Mouse (Mus musculus) c-Kit-positive CD71-negative TER-119-negative erythroid progenitor cells, embryonic 14.5 days (primary cell): Measurements from ENCODE around the gene Banp.
A peak's percentile ranks its signal among the peaks of the same experiment; 100 is the strongest.

ENCODE experiments used
- DNase-seq: peaks from one replicate; pipeline ENCODE4 v3.0.0-alpha.2; 2013; ENCODE audit warnings: low read depth

The Banp gene

GRCm38 (mm10) chr8:121950749-121951655 lies 1.5 kb downstream of the Banp start:
- DNase-seq, result no peak

DNA sequence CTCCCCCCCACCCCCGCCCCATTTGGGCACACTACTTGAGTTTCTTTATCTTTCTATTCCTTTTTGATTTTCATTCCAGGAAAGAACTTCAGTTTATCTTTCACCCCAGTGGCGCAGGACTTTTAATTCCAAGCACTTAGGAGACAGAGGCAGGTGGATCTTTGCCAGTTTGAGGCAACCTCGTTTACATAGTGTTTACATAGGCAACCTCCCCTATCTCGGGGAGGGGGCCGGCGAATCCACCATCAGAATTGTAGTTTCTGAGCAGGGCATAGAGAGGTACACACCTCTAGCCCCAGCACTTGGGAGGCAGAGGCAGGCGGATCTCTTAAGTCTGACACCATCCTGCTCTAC lies 2.1 kb downstream of the Banp start:
- no peak for DNase-seq

DNA sequence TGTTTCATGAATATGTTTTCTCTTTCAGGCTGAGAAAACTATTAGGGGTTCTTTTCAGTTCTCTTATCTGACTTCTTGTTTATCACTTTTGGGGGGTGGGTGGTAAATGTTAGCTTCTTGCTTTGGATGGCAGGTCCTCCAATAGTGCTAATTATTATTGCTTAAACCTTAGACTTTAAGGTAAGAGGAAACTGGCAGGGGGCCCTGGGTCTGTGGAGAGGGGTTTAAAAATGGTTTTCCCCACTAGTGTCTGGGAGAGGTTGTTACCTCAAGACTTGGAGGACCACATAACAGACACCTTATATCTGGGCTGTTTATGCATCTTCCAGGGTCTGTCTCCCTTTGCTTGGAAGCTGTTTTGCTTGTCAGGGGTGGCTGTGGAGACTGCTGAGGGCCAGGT lies 2.6 kb downstream of the Banp start:
- no peak for DNase-seq

DNA sequence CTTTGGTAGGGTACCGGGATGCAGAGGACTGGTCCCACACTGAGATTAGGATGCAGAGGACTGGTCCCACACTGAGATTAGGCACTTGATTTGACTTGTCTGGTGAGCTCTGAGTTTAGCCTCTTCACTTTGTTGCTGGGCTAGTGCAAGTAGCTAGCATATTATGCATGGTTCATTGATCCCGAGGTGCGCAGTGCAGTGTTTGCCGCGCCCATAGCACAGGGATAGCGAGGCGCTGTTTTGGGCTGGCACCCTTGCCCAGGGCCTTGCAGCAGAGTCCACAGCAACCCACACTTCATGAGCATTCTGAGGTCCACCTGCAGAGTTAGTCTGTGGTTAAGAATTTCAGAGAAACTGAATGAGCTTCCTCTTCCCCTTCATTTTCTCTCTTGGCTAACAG lies 3.2 kb downstream of the Banp start:
- DNase-seq, result no peak

- DNase-seq, result no peak
These were observed 4.4 kb downstream of the Banp start for GRCm38 (mm10) chr8:121953821-121954545.

DNA sequence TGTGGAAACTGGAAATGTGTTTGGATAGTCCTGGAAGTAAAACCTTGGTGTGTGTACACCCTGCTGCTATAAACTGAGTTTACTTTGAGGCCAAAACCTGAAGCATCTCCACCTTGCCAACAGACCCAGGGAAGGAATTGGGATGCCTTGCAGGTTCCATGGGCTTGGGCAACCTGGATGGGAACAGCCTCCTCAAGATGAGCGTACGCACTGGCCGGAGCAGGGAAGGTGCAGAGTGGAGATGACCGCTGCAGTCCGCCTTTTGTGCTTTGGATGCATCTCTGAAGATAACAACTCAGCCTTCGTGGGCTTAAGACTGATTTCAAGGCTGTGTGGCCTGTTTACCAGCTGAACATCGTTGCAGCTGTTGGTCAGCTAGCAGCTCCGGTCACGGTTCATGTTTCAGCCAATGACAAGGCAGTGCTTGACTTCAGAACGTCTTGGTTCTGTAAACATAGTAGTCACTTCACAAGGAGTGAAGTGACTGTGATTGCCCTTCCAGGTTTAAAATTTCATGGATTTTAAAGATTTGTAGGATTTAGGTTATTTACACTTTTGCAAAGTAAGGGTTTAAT lies 5.5 kb downstream of the Banp start:
- no peak for DNase-seq

DNA sequence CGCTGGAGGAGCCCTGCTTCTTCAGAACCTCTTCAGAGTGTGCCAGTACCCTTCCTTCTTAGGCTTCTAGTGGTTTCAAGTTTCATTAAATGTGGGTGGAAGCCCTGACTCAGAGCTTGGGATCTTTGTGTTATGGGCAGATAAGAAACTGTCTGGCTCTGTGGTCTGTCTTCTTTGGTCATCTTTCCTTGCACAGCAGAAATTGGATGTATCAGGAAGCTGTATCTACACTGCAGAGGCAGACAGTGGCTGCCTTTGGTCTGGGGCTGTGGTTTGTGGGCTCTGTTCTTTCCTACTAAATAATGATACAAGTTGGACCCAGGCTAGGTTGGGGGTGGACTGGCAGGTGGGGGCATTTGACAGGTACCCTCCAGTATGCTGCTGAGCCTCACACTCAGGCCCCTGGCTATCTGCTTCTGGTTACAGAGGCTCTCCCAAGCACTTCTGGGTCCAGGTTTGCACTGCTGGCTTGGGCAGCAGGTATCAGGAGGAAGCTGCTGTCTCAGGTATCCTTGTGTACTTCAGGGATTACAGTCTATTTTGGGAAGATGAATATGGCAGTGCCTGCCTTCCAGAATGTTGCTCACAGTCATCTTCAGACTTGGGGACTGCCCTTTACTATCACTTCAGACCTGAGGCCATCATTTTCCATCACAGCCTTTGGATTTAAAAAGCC lies 6.4 kb downstream of the Banp start:
- peak; percentile 60 for DNase-seq

DNA sequence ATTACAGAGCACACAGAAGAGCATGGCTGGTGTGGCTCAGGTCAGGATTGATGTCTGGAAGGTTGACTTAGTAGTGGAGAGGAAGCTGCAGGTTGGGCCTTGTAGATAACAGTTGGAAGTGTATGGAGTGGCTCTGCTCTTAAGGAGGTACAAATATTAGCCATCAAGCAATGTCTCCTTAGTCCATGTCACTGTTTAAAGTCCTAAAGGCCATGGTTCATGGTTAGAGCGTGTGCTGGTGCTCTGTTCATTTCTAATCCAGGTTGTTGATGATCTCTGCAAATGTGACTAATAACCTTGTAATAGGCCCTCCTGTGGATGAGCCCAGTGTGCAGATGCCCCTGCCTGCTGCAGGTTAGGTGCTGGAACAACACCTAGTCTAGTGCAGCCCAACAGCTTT lies 8.8 kb downstream of the Banp start:
- DNase-seq, result no peak

GRCm38 (mm10) chr8:121962892-121963291 lies 13.3 kb downstream of the Banp start:
- DNase-seq, result no peak

GRCm38 (mm10) chr8:121964716-121965512 lies 15.4 kb downstream of the Banp start:
- no peak for DNase-seq

DNA sequence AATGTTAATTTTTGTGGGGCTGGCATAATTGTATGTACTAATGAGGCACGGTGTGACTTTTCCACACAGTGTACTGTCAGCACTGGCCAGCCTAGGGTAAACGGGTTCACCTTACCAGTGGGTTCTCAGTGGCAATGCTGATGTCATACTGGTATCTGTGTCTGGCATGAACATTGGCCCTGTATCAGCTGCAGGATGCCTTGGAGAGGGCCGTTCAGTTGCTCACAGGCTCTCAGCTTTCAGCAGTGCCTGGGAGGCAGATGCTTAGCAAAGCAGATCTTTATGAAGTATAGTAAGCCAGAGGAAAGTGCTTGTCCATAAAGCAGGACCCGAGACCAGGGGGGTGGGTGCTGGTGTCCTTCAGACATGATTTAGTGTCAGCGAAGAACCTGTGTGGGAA lies 16.6 kb downstream of the Banp start:
- no peak for DNase-seq

DNA sequence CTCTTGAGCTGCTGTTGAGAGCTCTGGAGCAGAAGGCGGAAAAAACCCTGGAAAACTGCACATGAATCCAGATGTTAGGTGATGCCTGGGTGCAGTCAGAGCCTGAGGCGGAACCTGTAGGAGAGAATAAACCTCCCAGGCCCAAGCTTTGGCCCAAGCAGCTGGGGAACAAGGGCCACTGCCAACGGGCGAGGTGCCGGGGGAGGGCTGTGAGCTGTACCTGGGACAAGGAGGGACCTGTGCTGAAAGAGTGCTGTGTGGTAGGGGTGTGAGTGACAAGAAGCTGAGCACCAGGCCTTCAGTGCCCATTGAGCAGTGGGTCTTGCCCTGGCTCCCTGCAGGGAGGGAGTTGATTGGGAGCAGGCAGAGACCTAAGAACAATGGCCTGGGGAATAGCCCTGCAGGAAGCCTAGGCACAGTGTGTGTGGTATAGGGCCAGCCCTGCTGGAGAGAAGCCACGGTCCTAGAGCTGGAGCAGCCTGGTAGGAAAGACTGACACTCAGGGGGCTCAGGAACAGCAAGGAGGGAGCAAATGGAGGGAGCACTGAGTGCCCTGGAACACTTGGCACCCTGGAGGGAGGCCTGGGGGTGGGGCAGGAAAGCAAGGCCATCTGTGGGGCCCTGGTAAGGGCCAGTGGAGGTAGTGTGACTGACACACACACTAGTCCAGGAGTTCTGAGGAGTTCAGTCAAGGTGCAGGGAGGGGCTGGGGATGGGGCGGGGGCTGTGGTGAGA lies 17.3 kb downstream of the Banp start:
- no peak for DNase-seq

DNA sequence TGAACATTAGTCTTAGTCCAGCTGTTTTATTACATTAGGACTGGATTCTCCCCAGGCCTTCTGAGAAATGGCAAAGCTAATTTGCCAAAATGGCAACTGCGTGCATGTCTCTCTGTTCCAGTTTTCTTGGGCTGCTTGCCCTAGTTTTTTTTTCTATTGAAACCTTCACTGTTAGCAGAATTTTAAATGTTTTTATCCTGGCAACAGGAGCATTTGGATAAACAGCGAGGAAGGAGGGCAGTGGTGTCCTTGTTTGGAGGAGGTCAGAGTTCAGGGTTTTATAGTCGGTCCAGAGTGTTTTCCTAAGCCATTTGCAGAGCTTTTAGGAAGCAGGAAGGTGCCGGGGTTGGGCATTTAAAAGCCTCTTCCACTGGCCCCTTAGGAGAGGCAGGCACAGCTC lies 18.4 kb downstream of the Banp start:
- no peak for DNase-seq

- DNase-seq, result no peak
These were observed 19.0 kb downstream of the Banp start for GRCm38 (mm10) chr8:121968542-121968941.

- no peak for DNase-seq
These were observed 20.7 kb downstream of the Banp start for GRCm38 (mm10) chr8:121970225-121970624.

- DNase-seq, result no peak
These were observed 22.0 kb downstream of the Banp start for GRCm38 (mm10) chr8:121971488-121972058.

DNA sequence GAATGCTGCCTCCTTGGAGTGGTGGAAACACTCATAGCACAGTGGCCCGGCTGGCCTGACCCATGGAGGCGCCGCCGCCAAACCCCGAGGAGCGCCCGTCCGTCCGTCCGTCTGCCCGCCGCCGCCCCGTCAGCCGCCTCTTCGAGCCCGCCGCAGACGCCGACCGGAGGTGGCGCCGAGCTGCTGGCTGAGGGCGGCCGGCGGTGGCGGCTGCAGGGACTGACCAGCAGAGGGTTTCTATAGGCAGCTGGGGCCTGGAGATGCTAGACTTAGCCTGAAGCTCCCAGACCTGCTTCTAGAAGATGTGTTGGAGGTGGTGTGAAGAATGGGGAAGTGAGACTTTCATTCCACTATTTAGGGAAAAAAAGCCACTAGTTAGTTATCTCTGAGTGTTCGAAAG lies 24.4 kb downstream of the Banp start:
- DNase-seq, result no peak

DNA sequence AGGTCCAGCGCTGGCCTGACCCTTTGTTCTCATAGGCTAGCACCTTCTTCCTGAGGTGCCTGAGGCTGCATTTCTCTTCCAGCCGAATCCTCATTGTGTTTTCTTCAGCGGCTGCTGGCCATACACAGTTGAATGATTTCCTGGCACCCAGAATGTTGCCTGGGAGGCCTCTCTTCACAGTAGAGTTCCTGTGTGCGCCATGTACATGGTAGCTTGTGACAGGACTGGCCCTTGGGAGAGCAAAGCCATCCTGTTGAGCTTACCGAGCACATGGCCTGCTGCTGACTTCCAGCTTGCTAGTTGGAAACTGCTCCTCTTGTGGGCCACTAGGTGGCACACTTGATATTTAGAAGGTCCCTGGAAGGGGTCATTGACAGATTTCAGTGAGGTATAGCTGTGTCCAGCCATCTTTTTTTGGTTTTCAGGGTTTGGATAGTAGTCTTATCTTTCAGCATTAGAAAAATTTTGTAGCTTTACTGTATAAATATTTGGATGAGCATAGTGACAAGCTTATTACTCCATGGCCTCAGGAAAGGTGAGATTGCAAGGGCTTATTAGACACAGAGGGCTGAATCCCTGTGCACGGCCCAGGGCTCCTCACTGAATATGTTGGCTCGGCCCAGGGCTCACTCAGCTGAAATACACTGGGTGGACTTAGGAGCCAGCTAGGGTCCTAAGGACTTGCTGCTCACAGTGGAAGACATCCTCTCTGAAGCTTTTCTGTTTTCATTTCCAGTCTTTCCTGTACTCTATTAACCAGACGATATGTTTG lies 28.5 kb downstream of the Banp start:
- peak; percentile 30 for DNase-seq

- DNase-seq, result no peak
These were observed 29.1 kb downstream of the Banp start for GRCm38 (mm10) chr8:121978670-121979069.
